Mouse (Mus musculus): ENCODE data around the gene Tmem179b.

DNA sequence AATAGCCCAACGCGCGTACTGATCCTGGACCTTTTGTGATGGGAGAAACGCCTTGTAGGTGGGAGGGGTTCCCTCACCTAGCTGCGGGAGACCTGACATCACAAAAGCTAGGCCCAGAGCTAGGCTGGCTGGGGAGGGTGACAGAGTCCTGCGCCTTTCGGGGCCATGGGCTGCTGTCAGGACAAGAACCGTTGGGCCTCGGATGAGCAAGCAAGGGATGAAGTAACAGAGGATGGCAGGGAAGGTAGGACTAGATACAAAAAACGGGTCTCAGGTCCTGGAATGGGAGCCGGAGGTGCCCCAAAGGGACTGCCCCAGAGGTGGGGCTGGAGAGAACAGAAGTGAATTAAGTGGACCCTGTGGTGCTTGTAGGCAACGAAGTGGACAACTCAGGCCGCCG, 33.7 kb downstream of the Tmem179b start, which contains the start of gene 1700092M07Rik:
- TF ChIP-seq CTCF (conservative IDR thresholded peaks at IDR 0.05; ENCODE audit: insufficient read depth, insufficient read length, low read depth, low read length) (no peak), POLR2A (IDR thresholded peaks at IDR 0.05; ENCODE audit: low read depth, low read length) (no peak)
